In the genomic region with DNA sequence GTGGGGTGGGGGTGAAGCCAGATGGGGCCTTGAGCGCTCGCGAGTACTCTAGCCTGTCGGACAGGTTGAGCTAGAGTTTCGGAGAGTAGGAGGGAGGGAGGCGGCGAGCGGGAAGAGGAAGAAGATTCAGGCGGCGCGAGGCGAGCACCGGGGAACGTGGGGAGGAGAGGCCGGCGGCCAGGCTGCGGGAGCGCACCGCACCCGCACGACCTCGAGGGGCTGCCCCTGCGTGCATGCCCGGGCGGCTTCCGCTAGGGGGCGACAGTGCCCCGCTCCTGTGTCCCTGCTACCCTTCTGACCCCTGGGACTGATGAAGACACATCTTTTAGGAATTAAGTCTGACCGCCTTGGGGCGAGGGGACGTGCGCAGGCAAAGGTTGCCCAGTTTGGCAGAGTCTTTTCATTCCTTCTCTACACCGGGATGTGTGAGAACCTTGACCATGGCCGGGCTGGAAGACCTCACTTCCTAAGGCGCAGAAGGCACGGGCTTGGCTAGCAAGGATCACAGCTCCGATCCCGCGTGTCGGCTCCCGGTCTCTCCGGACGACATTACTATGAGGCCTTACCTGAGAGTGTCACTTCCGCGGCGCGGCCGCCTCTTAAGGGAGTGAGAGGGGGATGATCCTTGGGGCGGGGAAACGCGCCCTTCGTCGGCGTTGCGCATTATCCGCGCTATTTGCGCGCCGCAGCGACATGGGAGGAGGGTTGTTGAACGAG, we compare ENCODE assay signal across 8 mouse cellular contexts. TPM values are rescaled to one million over a fixed set of nuclear protein-coding genes. Genes with fewer than 3 reads are reported as not detected.
DNase-seq lines count a peak whose midpoint lies in the region; ATAC-seq lines count a peak whose summit lies in the region.

No protein-coding gene starts in this region.

- peak; percentile 31; the same call in 1 of the 2 replicates for ATAC-seq in intestine, embryonic 16.5 days
- ATAC-seq in neural tube, embryonic 15.5 days (ENCODE audit: low FRiP score) = no peak

- H3K4me3 ChIP-seq in intestine, embryonic 16.5 days (ENCODE audit: low read length) = peak overlapping the region; percentile 44
- peak overlapping the region; percentile 8 for H3K4me3 ChIP-seq in neural tube, embryonic 15.5 days (replicated peaks)

- WGBS in intestine, embryonic 16.5 days = under 1% methylated on average over 58 of the region's 62 CpGs
- WGBS in neural tube, embryonic 15.5 days = 1% methylated on average over 49 of the region's 62 CpGs

- H3K4me2 ChIP-seq in intestine, embryonic 16.5 days (ENCODE audit: low read depth, low read length) = peak overlapping the region; percentile 37
- H3K4me2 ChIP-seq in neural tube, embryonic 15.5 days = peak overlapping the region; percentile 37

- no peak overlapping the region for H3K27ac ChIP-seq in intestine, embryonic 16.5 days (ENCODE audit: low read length)
- H3K27ac ChIP-seq in neural tube, embryonic 15.5 days (replicated peaks) = no peak overlapping the region

- H3K36me3 ChIP-seq in intestine, embryonic 16.5 days (ENCODE audit: control insufficient read depth, insufficient read depth, low read length) = no peaks in the 10 kb centered on the region
- no peaks in the 10 kb centered on the region for H3K36me3 ChIP-seq in neural tube, embryonic 15.5 days

- H3K4me1 ChIP-seq in intestine, embryonic 16.5 days (ENCODE audit: control insufficient read depth, insufficient read depth, low read length) = peaks cover 33% of the 10 kb centered on the region
- H3K4me1 ChIP-seq in neural tube, embryonic 15.5 days = peaks cover 36% of the 10 kb centered on the region

- peaks cover 86% of the 10 kb centered on the region for H3K27me3 ChIP-seq in intestine, embryonic 16.5 days (replicated peaks; ENCODE audit: control insufficient read depth, insufficient read depth, low read length)
- H3K27me3 ChIP-seq in neural tube, embryonic 15.5 days (replicated peaks) = peaks cover 89% of the 10 kb centered on the region

- DNase-seq in right cerebral cortex, adult 2 months (ENCODE audit: low spot score in 2 of 2) = peak; percentile 19 to 34
- DNase-seq in right cerebral cortex, adult 18-20 months = no peak
- DNase-seq in cerebellum, postnatal 4 days (ENCODE audit: low spot score in 2 of 2) = peak; percentile 64 to 80
- peak; percentile 19 to 40 for DNase-seq in gastrocnemius, postnatal 36 days
- DNase-seq in lung, adult 18-20 months = peak; percentile 10 to 19
- peak; percentile 79 for DNase-seq in urinary bladder, postnatal 14 days (ENCODE audit: low spot score)

- H3K9ac ChIP-seq in intestine, embryonic 16.5 days (ENCODE audit: low read depth, low read length) = no peak overlapping the region
- H3K9ac ChIP-seq in neural tube, embryonic 15.5 days (replicated peaks) = no peak overlapping the region

- intact Hi-C loops in gastrocnemius, postnatal 36 days (cut with DNase I) = loop anchor here (2.0 kb wide), 1 partner anchor 222 kb away; no protein-coding TSS in a partner anchor

- no peaks in the 10 kb centered on the region for H3K9me3 ChIP-seq in intestine, embryonic 16.5 days (ENCODE audit: control insufficient read depth, low read length)
- no peaks in the 10 kb centered on the region for H3K9me3 ChIP-seq in neural tube, embryonic 15.5 days (replicated peaks)

RNA-seq across cellular contexts. Expression of a gene that starts 1.1 kb away (rescaled TPM):
- not detected for total RNA-seq in gastrocnemius, postnatal 36 days (2021)
- polyA plus RNA-seq in intestine, embryonic 16.5 days (2015; fragmentation: Nextera tagmentation; extraction: Ambion mirVana) = 0.04 and 0.13 TPM in 2 replicates
- 0.26 and 0.64 TPM in 2 replicates for polyA plus RNA-seq in neural tube, embryonic 15.5 days (2015; fragmentation: Nextera tagmentation; extraction: Ambion mirVana)
